19 mouse cellular contexts compared by ENCODE assay signal in the genomic region with DNA sequence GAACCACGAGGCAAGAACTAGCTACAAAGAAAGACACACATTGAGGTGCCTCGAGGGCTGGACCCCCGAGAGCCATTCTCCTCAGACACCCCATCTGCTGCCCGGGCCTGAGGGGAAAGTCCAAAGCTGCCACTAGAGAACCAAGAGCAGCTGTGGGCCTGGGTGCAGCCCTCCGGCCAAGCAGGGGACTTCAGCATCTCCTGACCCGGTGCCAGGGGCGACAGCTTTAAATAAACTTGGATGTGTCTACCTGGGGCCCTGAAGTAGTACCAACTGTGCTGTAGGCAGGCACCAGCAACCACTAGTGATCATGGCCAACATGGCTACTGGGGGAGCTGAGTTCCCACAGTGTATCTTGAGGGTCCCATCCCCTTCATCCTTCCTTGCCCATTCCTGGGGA. TPM values are rescaled to one million over a fixed set of nuclear protein-coding genes. Genes with fewer than 3 reads are reported as not detected.
DNase-seq lines count a peak whose midpoint lies in the region; ATAC-seq and TF ChIP-seq lines count a peak whose summit lies in the region.
"Had no signal": no experiment of that assay in that cellular context is flagged by ENCODE, and none has a peak within 500 bp of the region (broad histone marks: within the 10 kb centered on the region; RNA-seq: fewer than 3 reads in every experiment).

No protein-coding gene starts in this region.

- peaks cover 63% of the 10 kb centered on the region for H3K27me3 ChIP-seq in forebrain, embryonic 13.5 days
- peaks cover 49% of the 10 kb centered on the region for H3K27me3 ChIP-seq in forebrain, embryonic 11.5 days (ENCODE audit: control insufficient read depth, insufficient read depth, low read length)
- peaks cover 60% of the 10 kb centered on the region for H3K27me3 ChIP-seq in midbrain, embryonic 13.5 days
- H3K27me3 ChIP-seq in midbrain, embryonic 11.5 days (ENCODE audit: control insufficient read depth, insufficient read depth, low read length) = peaks cover 52% of the 10 kb centered on the region
- no peaks in the 10 kb centered on the region for H3K27me3 ChIP-seq in forebrain, postnatal 0 days (ENCODE audit: insufficient read depth, low read length)
- H3K27me3 ChIP-seq in neural tube, embryonic 15.5 days (replicated peaks) = peaks cover 43% of the 10 kb centered on the region
- H3K27me3 ChIP-seq in liver, embryonic 12.5 days (replicated peaks) = peaks cover 68% of the 10 kb centered on the region

- WGBS in forebrain, embryonic 13.5 days = 91% methylated on average over 7 of the region's 7 CpGs
- WGBS in forebrain, embryonic 11.5 days = 88% methylated on average over 7 of the region's 7 CpGs
- 87% methylated on average over 7 of the region's 7 CpGs for WGBS in midbrain, embryonic 13.5 days
- WGBS in midbrain, embryonic 11.5 days = 81% methylated on average over 7 of the region's 7 CpGs
- 84% methylated on average over 7 of the region's 7 CpGs for WGBS in forebrain, postnatal 0 days
- 82% methylated on average over 7 of the region's 7 CpGs for WGBS in neural tube, embryonic 15.5 days
- WGBS in liver, embryonic 12.5 days (ENCODE audit: insufficient replicate concordance) = 71% methylated on average over 7 of the region's 7 CpGs

- H3K9me3 ChIP-seq in forebrain, embryonic 13.5 days (replicated peaks) = no peaks in the 10 kb centered on the region
- H3K9me3 ChIP-seq in forebrain, embryonic 11.5 days (ENCODE audit: control insufficient read depth, low read length) = no peaks in the 10 kb centered on the region
- H3K9me3 ChIP-seq in midbrain, embryonic 13.5 days = no peaks in the 10 kb centered on the region
- no peaks in the 10 kb centered on the region for H3K9me3 ChIP-seq in midbrain, embryonic 11.5 days (ENCODE audit: control insufficient read depth, low read length)
- no peaks in the 10 kb centered on the region for H3K9me3 ChIP-seq in forebrain, postnatal 0 days (ENCODE audit: low read length)
- no peaks in the 10 kb centered on the region for H3K9me3 ChIP-seq in neural tube, embryonic 15.5 days (replicated peaks)
- H3K9me3 ChIP-seq in liver, embryonic 12.5 days (replicated peaks) = no peaks in the 10 kb centered on the region
- H3K9me3 ChIP-seq: liver, embryonic 13.5 days; lung, embryonic 15.5 days had no signal

- H3K4me2 ChIP-seq in forebrain, embryonic 13.5 days = peak overlapping the region; percentile 66; the same call in 1 of the 2 replicates
- no peak overlapping the region for H3K4me2 ChIP-seq in forebrain, embryonic 11.5 days (ENCODE audit: low read depth, low read length, severe bottlenecking)
- peak overlapping the region; percentile 62 for H3K4me2 ChIP-seq in midbrain, embryonic 13.5 days (replicated peaks)
- H3K4me2 ChIP-seq in midbrain, embryonic 11.5 days = no peak overlapping the region
- H3K4me2 ChIP-seq in forebrain, postnatal 0 days (ENCODE audit: low read depth) = peak overlapping the region; percentile 72
- H3K4me2 ChIP-seq in neural tube, embryonic 15.5 days = peak overlapping the region; percentile 81
- H3K4me2 ChIP-seq in liver, embryonic 12.5 days = no peak overlapping the region
- H3K4me2 ChIP-seq: liver, embryonic 13.5 days; lung, embryonic 15.5 days had no signal

- no peak for DNase-seq in forebrain, embryonic 11.5 days (ENCODE audit: low spot score)
- no peak for DNase-seq in midbrain, embryonic 11.5 days (ENCODE audit: low spot score, missing footprints)
- no peak for DNase-seq in forebrain, postnatal 0 days
- DNase-seq in spleen, adult 18-20 months = no peak
- DNase-seq: adrenal gland, postnatal 14 days; cerebellum, adult 8-10 months; heart, postnatal 4 days; liver, embryonic 13.5 days; right cerebral cortex, adult 18-20 months had no signal

- no peak for ATAC-seq in forebrain, embryonic 13.5 days
- ATAC-seq in forebrain, embryonic 11.5 days (replicated peaks; ENCODE audit: low FRiP score) = no peak
- no peak for ATAC-seq in midbrain, embryonic 13.5 days
- ATAC-seq in midbrain, embryonic 11.5 days (ENCODE audit: low FRiP score) = no peak
- no peak for ATAC-seq in forebrain, postnatal 0 days
- ATAC-seq in neural tube, embryonic 15.5 days (ENCODE audit: low FRiP score) = no peak
- ATAC-seq in liver, embryonic 12.5 days = no peak
- ATAC-seq: activated CD4-positive, CD25-positive, alpha-beta regulatory T cell, adult 4 months; intestine, postnatal 0 days; Patski had no signal

- no peaks in the 10 kb centered on the region for H3K36me3 ChIP-seq in forebrain, embryonic 13.5 days (ENCODE audit: poor library complexity, severe bottlenecking)
- no peaks in the 10 kb centered on the region for H3K36me3 ChIP-seq in forebrain, embryonic 11.5 days (ENCODE audit: control insufficient read depth, insufficient read depth, low read length)
- no peaks in the 10 kb centered on the region for H3K36me3 ChIP-seq in midbrain, embryonic 13.5 days
- no peaks in the 10 kb centered on the region for H3K36me3 ChIP-seq in midbrain, embryonic 11.5 days (ENCODE audit: control insufficient read depth, insufficient read depth, low read length)
- H3K36me3 ChIP-seq in forebrain, postnatal 0 days (ENCODE audit: insufficient read depth) = no peaks in the 10 kb centered on the region
- no peaks in the 10 kb centered on the region for H3K36me3 ChIP-seq in neural tube, embryonic 15.5 days
- no peaks in the 10 kb centered on the region for H3K36me3 ChIP-seq in liver, embryonic 12.5 days
- H3K36me3 ChIP-seq: liver, embryonic 13.5 days; lung, embryonic 15.5 days had no signal

- no peak overlapping the region for H3K9ac ChIP-seq in forebrain, embryonic 13.5 days
- no peak overlapping the region for H3K9ac ChIP-seq in forebrain, embryonic 11.5 days (ENCODE audit: low read length)
- H3K9ac ChIP-seq in midbrain, embryonic 13.5 days (replicated peaks) = peak overlapping the region; percentile 75; the same call in 1 of the 2 replicates
- no peak overlapping the region for H3K9ac ChIP-seq in midbrain, embryonic 11.5 days (ENCODE audit: low read length)
- 0 out of 2 replicates have a peak overlapping the region, but pooled peaks have one; percentile 92 for H3K9ac ChIP-seq in forebrain, postnatal 0 days
- H3K9ac ChIP-seq in neural tube, embryonic 15.5 days (replicated peaks) = no peak overlapping the region
- no peak overlapping the region for H3K9ac ChIP-seq in liver, embryonic 12.5 days
- H3K9ac ChIP-seq: liver, embryonic 13.5 days; lung, embryonic 15.5 days had no signal

- no peak overlapping the region for H3K27ac ChIP-seq in forebrain, embryonic 13.5 days
- no peak overlapping the region for H3K27ac ChIP-seq in forebrain, embryonic 11.5 days (ENCODE audit: low read depth, low read length)
- no peak overlapping the region for H3K27ac ChIP-seq in midbrain, embryonic 13.5 days
- no peak overlapping the region for H3K27ac ChIP-seq in midbrain, embryonic 11.5 days (ENCODE audit: low read depth, low read length)
- no peak overlapping the region for H3K27ac ChIP-seq in forebrain, postnatal 0 days (ENCODE audit: low read depth, low read length)
- no peak overlapping the region for H3K27ac ChIP-seq in neural tube, embryonic 15.5 days (replicated peaks)
- no peak overlapping the region for H3K27ac ChIP-seq in liver, embryonic 12.5 days
- H3K27ac ChIP-seq: kidney, postnatal 0 days; liver, embryonic 13.5 days; lung, embryonic 15.5 days had no signal

- peaks cover 19% of the 10 kb centered on the region for H3K4me1 ChIP-seq in forebrain, embryonic 13.5 days
- H3K4me1 ChIP-seq in forebrain, embryonic 11.5 days (replicated peaks; ENCODE audit: control insufficient read depth, insufficient read depth, low read length) = no peaks in the 10 kb centered on the region; the same call in none of the 2 replicates
- peaks cover 32% of the 10 kb centered on the region for H3K4me1 ChIP-seq in midbrain, embryonic 13.5 days (replicated peaks)
- peaks cover 16% of the 10 kb centered on the region for H3K4me1 ChIP-seq in midbrain, embryonic 11.5 days (ENCODE audit: control insufficient read depth, insufficient read depth, low read length)
- H3K4me1 ChIP-seq in forebrain, postnatal 0 days (ENCODE audit: insufficient read depth) = peaks cover 21% of the 10 kb centered on the region
- H3K4me1 ChIP-seq in neural tube, embryonic 15.5 days = peaks cover 34% of the 10 kb centered on the region
- H3K4me1 ChIP-seq in liver, embryonic 12.5 days = peaks cover 8% of the 10 kb centered on the region; the same call in 1 of the 2 replicates

- TF ChIP-seq CTCF in forebrain, postnatal 0 days (IDR thresholded peaks at IDR 0.05; ENCODE audit: low read depth) = no peak

- H3K4me3 ChIP-seq in forebrain, embryonic 13.5 days = peak overlapping the region; percentile 49; the same call in 1 of the 2 replicates
- H3K4me3 ChIP-seq in forebrain, embryonic 11.5 days (ENCODE audit: low read depth, low read length) = no peak overlapping the region
- H3K4me3 ChIP-seq in midbrain, embryonic 13.5 days (replicated peaks) = no peak overlapping the region
- H3K4me3 ChIP-seq in midbrain, embryonic 11.5 days (ENCODE audit: low read depth, low read length) = no peak overlapping the region
- peak overlapping the region; percentile 84 for H3K4me3 ChIP-seq in forebrain, postnatal 0 days (ENCODE audit: low read depth, low read length)
- H3K4me3 ChIP-seq in neural tube, embryonic 15.5 days (replicated peaks) = peak overlapping the region; percentile 85
- H3K4me3 ChIP-seq in liver, embryonic 12.5 days = no peak overlapping the region
- H3K4me3 ChIP-seq: erythroblast, embryonic 14.5 days; liver, embryonic 13.5 days; lung, embryonic 15.5 days had no signal

RNA-seq across cellular contexts. Expression of gene Camk2b, which starts 3.1 kb away (rescaled TPM):
- polyA plus RNA-seq in forebrain, embryonic 13.5 days (2015; fragmentation: Nextera tagmentation; extraction: Ambion mirVana) = 26.1 and 32.8 TPM in 2 replicates
- 1.0 and 1.8 TPM in 2 replicates for polyA plus RNA-seq in forebrain, embryonic 11.5 days (2014; fragmentation: Nextera tagmentation; extraction: Ambion mirVana)
- polyA plus RNA-seq in midbrain, embryonic 13.5 days (2015; fragmentation: Nextera tagmentation; extraction: Ambion mirVana) = 45.6 and 47.0 TPM in 2 replicates
- 2.4 and 2.5 TPM in 2 replicates for polyA plus RNA-seq in midbrain, embryonic 11.5 days (2014; fragmentation: Nextera tagmentation; extraction: Ambion mirVana)
- 271 and 284 TPM in 2 replicates for total RNA-seq in forebrain, postnatal 0 days (2014; rRNA removed)
- 227 and 280 TPM in 2 replicates for polyA plus RNA-seq in forebrain, postnatal 0 days (2015; fragmentation: Nextera tagmentation; extraction: Ambion mirVana)
- 113 and 140 TPM in 2 replicates for polyA plus RNA-seq in neural tube, embryonic 15.5 days (2015; fragmentation: Nextera tagmentation; extraction: Ambion mirVana)
- 0.19 and 0.43 TPM in 2 replicates for polyA plus RNA-seq in liver, embryonic 12.5 days (2016; fragmentation: Nextera tagmentation; extraction: Ambion mirVana)
- polyA plus RNA-seq: erythroblast, embryonic 14.5 days had no signal

Comparison
In these comparisons a context has a peak if more than half of its experiments do, and no peak if none do; other contexts are left out.
1. H3K4me2 ChIP-seq: peak in forebrain, embryonic 13.5 days (single experiment), midbrain, embryonic 13.5 days (single experiment), forebrain, postnatal 0 days (single experiment) and neural tube, embryonic 15.5 days (single experiment); none in forebrain, embryonic 11.5 days (single experiment), midbrain, embryonic 11.5 days (single experiment) and liver, embryonic 12.5 days (single experiment).
2. H3K4me3 ChIP-seq: peak in forebrain, embryonic 13.5 days (single experiment), forebrain, postnatal 0 days (single experiment) and neural tube, embryonic 15.5 days (single experiment); none in forebrain, embryonic 11.5 days (single experiment), midbrain, embryonic 13.5 days (single experiment), midbrain, embryonic 11.5 days (single experiment) and liver, embryonic 12.5 days (single experiment).
3. H3K9ac ChIP-seq: peak in midbrain, embryonic 13.5 days (single experiment) and forebrain, postnatal 0 days (single experiment); none in forebrain, embryonic 13.5 days (single experiment), forebrain, embryonic 11.5 days (single experiment), midbrain, embryonic 11.5 days (single experiment), neural tube, embryonic 15.5 days (single experiment) and liver, embryonic 12.5 days (single experiment).